Comparison of ENCODE assay signal across 17 mouse cellular contexts in the genomic region with DNA sequence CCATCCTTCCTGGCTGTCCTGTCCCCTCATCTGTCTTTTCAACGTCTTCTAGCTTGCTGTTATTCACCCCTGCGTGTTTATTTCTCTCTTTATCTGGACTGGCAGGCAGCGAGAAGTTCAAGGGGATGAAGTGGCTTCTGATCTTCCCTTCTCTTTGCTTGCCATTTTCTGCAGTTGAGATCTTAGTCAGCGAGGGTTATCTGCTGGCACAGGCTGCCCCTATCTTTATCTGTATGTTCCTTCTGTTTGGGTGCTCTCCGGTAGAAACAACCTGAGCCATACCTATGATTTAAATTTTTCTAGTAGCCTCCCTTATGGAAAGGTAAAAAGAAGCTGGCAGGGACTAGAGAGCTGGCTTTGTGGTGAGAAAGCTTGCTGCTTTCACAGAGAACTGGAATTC. TPM values are rescaled to one million over a fixed set of nuclear protein-coding genes. Genes with fewer than 3 reads are reported as not detected.
DNase-seq lines count a peak whose midpoint lies in the region; ATAC-seq and TF ChIP-seq lines count a peak whose summit lies in the region.
"Had no signal": no experiment of that assay in that cellular context is flagged by ENCODE, and none has a peak within 500 bp of the region (broad histone marks: within the 10 kb centered on the region; RNA-seq: fewer than 3 reads in every experiment).

No protein-coding gene starts in this region.

- peak overlapping the region; percentile 19 for H3K4me3 ChIP-seq in cerebellum, adult 2 months (replicated peaks; ENCODE audit: insufficient read depth, low read depth, low read length)
- peak overlapping the region; percentile 90 for H3K4me3 ChIP-seq in erythroblast, embryonic 14.5 days (replicated peaks)
- no peak overlapping the region for H3K4me3 ChIP-seq in kidney, embryonic 16.5 days (ENCODE audit: low read length)
- H3K4me3 ChIP-seq: heart, embryonic 15.5 days; limb, embryonic 10.5 days; midbrain, embryonic 10.5 days had no signal

- H3K27ac ChIP-seq in cerebellum, adult 2 months (ENCODE audit: insufficient read depth, low read length) = no peak overlapping the region
- H3K27ac ChIP-seq in kidney, embryonic 16.5 days (ENCODE audit: low read length) = no peak overlapping the region
- H3K27ac ChIP-seq: heart, embryonic 15.5 days; kidney, postnatal 0 days; limb, embryonic 10.5 days; midbrain, embryonic 10.5 days had no signal

- H3K36me3 ChIP-seq in erythroblast, embryonic 14.5 days (ENCODE audit: control insufficient read depth) = peaks cover 88% of the 10 kb centered on the region
- no peaks in the 10 kb centered on the region for H3K36me3 ChIP-seq in kidney, embryonic 16.5 days (ENCODE audit: insufficient read depth, low read length)
- H3K36me3 ChIP-seq: heart, embryonic 15.5 days had no signal

- no peak overlapping the region for H3K9ac ChIP-seq in kidney, embryonic 16.5 days (replicated peaks; ENCODE audit: low read length)
- H3K9ac ChIP-seq: heart, embryonic 15.5 days had no signal

- peak; percentile 54 for ATAC-seq in megakaryocyte-erythroid progenitor cell, adult 5-6 weeks (replicated peaks; ENCODE audit: low FRiP score, low TSS enrichment, poor library complexity, severe bottlenecking)
- ATAC-seq in kidney, embryonic 16.5 days (ENCODE audit: low FRiP score, low TSS enrichment) = no peak
- ATAC-seq: hindbrain, embryonic 16.5 days had no signal

- no peak for DNase-seq in cerebellum, adult 2 months
- DNase-seq in cerebellum, postnatal 36 days = no peak
- DNase-seq in 416B (ENCODE audit: low read depth) = peak; percentile 6
- DNase-seq in ovary, adult 18-20 months (ENCODE audit: low spot score) = no peak
- no peak for DNase-seq in urinary bladder, adult 2 months (ENCODE audit: low spot score)
- DNase-seq: cerebellum, adult 11 months; embryo, embryonic 11 days; layer of hippocampus, adult 9-11 months; retina, postnatal 1 day had no signal

- no peak for TF ChIP-seq POLR2A in cerebellum, adult 2 months (IDR thresholded peaks at IDR 0.05; ENCODE audit: borderline replicate concordance, insufficient read depth, low read length)

- H3K4me2 ChIP-seq in kidney, embryonic 16.5 days (replicated peaks; ENCODE audit: low read depth, low read length) = no peak overlapping the region
- H3K4me2 ChIP-seq: heart, embryonic 15.5 days had no signal

- no peak for TF ChIP-seq CTCF in cerebellum, adult 2 months (IDR thresholded peaks at IDR 0.05; ENCODE audit: borderline replicate concordance, insufficient read depth, low read depth, low read length)

- H3K9me3 ChIP-seq in erythroblast, embryonic 14.5 days (ENCODE audit: control insufficient read depth, low read length) = no peaks in the 10 kb centered on the region
- H3K9me3 ChIP-seq in kidney, embryonic 16.5 days (ENCODE audit: low read length) = no peaks in the 10 kb centered on the region
- H3K9me3 ChIP-seq: heart, embryonic 15.5 days; limb, embryonic 10.5 days; midbrain, embryonic 10.5 days had no signal

- no peaks in the 10 kb centered on the region for H3K27me3 ChIP-seq in cerebellum, adult 2 months (ENCODE audit: control insufficient read depth, insufficient read depth, low read length)
- no peaks in the 10 kb centered on the region for H3K27me3 ChIP-seq in erythroblast, embryonic 14.5 days (ENCODE audit: control insufficient read depth)
- no peaks in the 10 kb centered on the region for H3K27me3 ChIP-seq in kidney, embryonic 16.5 days (ENCODE audit: insufficient read depth, low read length)
- H3K27me3 ChIP-seq: heart, embryonic 15.5 days had no signal

- H3K4me1 ChIP-seq in cerebellum, adult 2 months (ENCODE audit: control insufficient read depth, insufficient read depth, low read length) = peaks cover 25% of the 10 kb centered on the region
- peaks cover 86% of the 10 kb centered on the region for H3K4me1 ChIP-seq in erythroblast, embryonic 14.5 days (ENCODE audit: control insufficient read depth)
- peaks cover 27% of the 10 kb centered on the region for H3K4me1 ChIP-seq in kidney, embryonic 16.5 days (ENCODE audit: insufficient read depth, low read length)

- 13% methylated on average over 5 of the region's 5 CpGs for WGBS in cerebellum, adult 2 months
- 69% methylated on average over 5 of the region's 5 CpGs for WGBS in kidney, embryonic 16.5 days

RNA-seq across cellular contexts. Expression of gene St3gal5, which starts 4.7 kb away (rescaled TPM):
- 129 TPM in 2 replicates for polyA plus RNA-seq in cerebellum, adult 2 months (2012; rRNA removed)
- polyA plus RNA-seq in erythroblast, embryonic 14.5 days (2012) = 56.8 and 56.9 TPM in 2 replicates
- total RNA-seq in megakaryocyte-erythroid progenitor cell, adult 5-6 weeks (2014; fragmentation: Nextera tagmentation) = 61.6 and 63.5 TPM in 2 replicates
- total RNA-seq in megakaryocyte-erythroid progenitor cell, adult 5-6 weeks (2017) = 89.4 and 101 TPM in 2 replicates
- polyA plus RNA-seq in kidney, embryonic 16.5 days (2015; fragmentation: Nextera tagmentation; extraction: Ambion mirVana) = 32.5 and 34.0 TPM in 2 replicates
- polyA plus RNA-seq in urinary bladder, adult 2 months (2012; rRNA removed) = 22.3 and 25.0 TPM in 2 replicates
